Mouse (Mus musculus): ENCODE data around the gene Tmem201. TPM values are rescaled to one million over a fixed set of nuclear protein-coding genes. Genes with fewer than 3 reads are reported as not detected.
A peak's percentile ranks its signal among the peaks of the same experiment; 100 is the strongest.
"Not testable (repeated sequence)": the region's sequence is repeated elsewhere in the genome, so short reads cannot be mapped to it uniquely, and the experiment has no call there.

Tmem201 gene
- total and polyA plus RNA-seq, 2 experiments from 2014 or later = 48.5 to 67.8 TPM

DNA sequence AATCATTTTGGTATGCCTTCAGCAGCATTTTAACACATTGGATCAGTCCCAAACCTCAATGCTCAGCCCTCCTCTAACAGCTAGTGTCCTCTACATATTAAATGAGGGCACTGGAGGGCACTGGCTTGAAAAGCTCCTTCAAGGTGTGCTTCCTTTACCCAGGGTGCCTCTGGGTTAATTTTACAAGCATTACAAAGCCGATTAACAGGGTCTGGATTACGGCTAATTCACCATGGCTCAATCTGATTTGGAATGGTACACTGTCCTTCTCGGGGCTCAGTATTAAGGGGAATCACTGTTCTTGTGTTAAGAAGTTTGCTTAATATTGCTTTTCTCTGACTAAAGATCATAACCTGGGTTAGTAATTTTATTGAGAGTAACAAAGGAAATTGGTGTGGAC lies 15.0 kb upstream of the Tmem201 start:
- H3K9ac ChIP-seq (replicated peaks; ENCODE audit: low read length, poor library complexity, severe bottlenecking) = no peak overlapping the region
- H3K9me3 ChIP-seq (ENCODE audit: low read length) = no peaks in the 10 kb centered on the region
- no peak overlapping the region for H3K27ac ChIP-seq (ENCODE audit: low read depth, low read length)
- no peak overlapping the region for H3K4me2 ChIP-seq (ENCODE audit: low read depth, low read length, poor library complexity, severe bottlenecking)
- no peaks in the 10 kb centered on the region for H3K27me3 ChIP-seq (ENCODE audit: insufficient read depth, low read length)
- H3K4me1 ChIP-seq (ENCODE audit: insufficient read depth, low read length) = no peaks in the 10 kb centered on the region
- no peak for DNase-seq (ENCODE audit: low spot score)
- no peak for TF ChIP-seq CTCF (IDR thresholded peaks at IDR 0.05)
- no peak overlapping the region for H3K4me3 ChIP-seq (ENCODE audit: low read depth, low read length)
- WGBS = 29% methylated on average over 3 of the region's 3 CpGs
- no peak for ATAC-seq (ENCODE audit: low FRiP score)
- H3K36me3 ChIP-seq (ENCODE audit: insufficient read depth, low read length) = 0 out of 2 replicates have a peak, but pooled peaks cover 14% of the 10 kb centered on the region

DNA sequence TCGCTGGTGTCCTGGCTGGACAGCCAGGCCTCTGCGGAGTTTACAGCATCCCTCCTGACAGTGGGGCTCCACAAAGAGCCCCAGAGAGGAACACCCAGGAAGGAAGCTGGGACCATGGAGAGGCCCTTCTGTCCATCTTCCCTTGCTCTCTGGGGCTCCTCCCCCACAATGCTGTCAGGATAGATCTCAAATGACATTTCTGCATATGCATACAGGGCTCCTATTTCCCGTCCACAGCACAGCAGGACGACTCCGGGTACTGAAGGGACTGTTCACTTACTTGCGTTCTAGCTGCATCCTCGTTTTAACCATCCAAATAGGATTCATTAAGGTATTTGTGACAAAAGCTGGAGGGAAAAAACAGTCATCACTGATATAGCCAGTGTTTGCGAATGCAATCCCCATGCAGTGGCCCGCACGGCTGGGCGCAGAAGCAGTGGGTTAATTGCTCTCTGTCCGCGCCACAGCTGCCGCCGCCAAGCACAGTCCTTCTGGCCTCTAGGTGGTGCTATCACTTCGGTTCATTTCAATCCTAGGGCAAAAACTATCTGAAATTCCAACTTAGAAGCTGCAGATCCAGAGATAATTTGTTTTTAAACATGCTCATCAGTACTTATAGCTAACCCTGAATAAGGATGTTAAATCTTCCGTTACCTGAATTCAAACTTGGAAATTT lies 14.4 kb upstream of the Tmem201 start:
- Histone ChIP-seq H3K27ac (ENCODE audit: low read depth, low read length) (no peak overlapping the region), H3K9me3 (ENCODE audit: low read length) (no peaks in the 10 kb centered on the region), H3K36me3 (ENCODE audit: insufficient read depth, low read length) (0 out of 2 replicates have a peak, but pooled peaks cover 14% of the 10 kb centered on the region), H3K4me3 (ENCODE audit: low read depth, low read length) (no peak overlapping the region), H3K27me3 (ENCODE audit: insufficient read depth, low read length) (no peaks in the 10 kb centered on the region), H3K9ac (replicated peaks; ENCODE audit: low read length, poor library complexity, severe bottlenecking) (no peak overlapping the region), H3K4me2 (ENCODE audit: low read depth, low read length, poor library complexity, severe bottlenecking) (no peak overlapping the region), H3K4me1 (ENCODE audit: insufficient read depth, low read length) (no peaks in the 10 kb centered on the region)
- peak; percentile 84 for TF ChIP-seq CTCF (IDR thresholded peaks at IDR 0.05)
- peak; percentile 79 for DNase-seq (ENCODE audit: low spot score)
- no peak for ATAC-seq (ENCODE audit: low FRiP score)
- 19% methylated on average over 17 of the region's 17 CpGs for WGBS

DNA sequence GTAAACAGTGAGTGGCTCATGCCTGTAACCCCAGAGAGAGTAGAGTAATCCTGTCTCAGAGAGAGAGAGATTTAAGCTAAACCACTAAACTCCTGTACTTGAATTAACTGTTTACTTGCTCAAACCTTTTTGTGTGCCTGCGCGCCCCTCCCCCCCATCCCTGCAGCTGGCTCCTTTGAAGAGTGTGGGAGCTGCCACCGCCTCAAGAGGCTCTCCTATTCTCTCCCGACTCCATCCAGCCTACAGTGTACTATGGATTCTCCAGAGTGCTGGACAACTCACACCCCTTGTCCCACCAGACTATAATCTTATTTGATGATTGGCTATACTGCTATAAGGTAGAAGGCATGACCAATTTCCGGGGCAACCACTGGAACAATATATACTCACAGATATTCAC lies 12.8 kb upstream of the Tmem201 start:
- DNase-seq (ENCODE audit: low spot score) (no peak), ATAC-seq (ENCODE audit: low FRiP score) (no peak)
- 31% methylated on average over 5 of the region's 5 CpGs for WGBS
- no peaks in the 10 kb centered on the region for H3K27me3 ChIP-seq (ENCODE audit: insufficient read depth, low read length)
- H3K9ac ChIP-seq (replicated peaks; ENCODE audit: low read length, poor library complexity, severe bottlenecking) = no peak overlapping the region
- no peak for TF ChIP-seq CTCF (IDR thresholded peaks at IDR 0.05)
- no peak overlapping the region for H3K4me3 ChIP-seq (ENCODE audit: low read depth, low read length)
- no peak overlapping the region for H3K4me2 ChIP-seq (ENCODE audit: low read depth, low read length, poor library complexity, severe bottlenecking)
- H3K4me1 ChIP-seq (ENCODE audit: insufficient read depth, low read length) = no peaks in the 10 kb centered on the region
- no peak overlapping the region for H3K27ac ChIP-seq (ENCODE audit: low read depth, low read length)
- H3K36me3 ChIP-seq (ENCODE audit: insufficient read depth, low read length) = 0 out of 2 replicates have a peak, but pooled peaks cover 12% of the 10 kb centered on the region
- no peaks in the 10 kb centered on the region for H3K9me3 ChIP-seq (ENCODE audit: low read length)

DNA sequence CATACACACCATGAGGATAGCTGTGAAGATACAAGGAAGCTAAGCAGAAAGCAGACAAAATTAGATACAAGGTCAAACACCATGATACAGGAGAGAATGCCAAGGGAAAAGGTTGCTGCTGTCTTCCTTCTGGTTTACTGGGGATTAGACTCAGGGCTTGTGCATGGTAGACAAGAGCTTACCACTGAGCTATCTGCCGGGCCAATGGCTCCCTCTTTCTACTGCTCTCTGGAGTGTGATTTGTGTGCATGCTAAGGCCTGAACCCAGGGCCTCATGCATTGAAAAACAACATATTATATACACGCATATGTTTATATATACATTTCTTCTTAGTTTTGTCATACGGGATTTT lies 11.8 kb upstream of the Tmem201 start:
- not testable (repeated sequence) for H3K9me3 ChIP-seq (ENCODE audit: low read length); H3K9ac ChIP-seq (replicated peaks; ENCODE audit: low read length, poor library complexity, severe bottlenecking); H3K4me3 ChIP-seq (ENCODE audit: low read depth, low read length); H3K4me1 ChIP-seq (ENCODE audit: insufficient read depth, low read length); H3K4me2 ChIP-seq (ENCODE audit: low read depth, low read length, poor library complexity, severe bottlenecking); H3K27me3 ChIP-seq (ENCODE audit: insufficient read depth, low read length); ATAC-seq (ENCODE audit: low FRiP score); H3K27ac ChIP-seq (ENCODE audit: low read depth, low read length); DNase-seq (ENCODE audit: low spot score)
- 93% methylated on average over 3 of the region's 3 CpGs for WGBS
- peaks cover 16% of the 10 kb centered on the region for H3K36me3 ChIP-seq (ENCODE audit: insufficient read depth, low read length)

DNA sequence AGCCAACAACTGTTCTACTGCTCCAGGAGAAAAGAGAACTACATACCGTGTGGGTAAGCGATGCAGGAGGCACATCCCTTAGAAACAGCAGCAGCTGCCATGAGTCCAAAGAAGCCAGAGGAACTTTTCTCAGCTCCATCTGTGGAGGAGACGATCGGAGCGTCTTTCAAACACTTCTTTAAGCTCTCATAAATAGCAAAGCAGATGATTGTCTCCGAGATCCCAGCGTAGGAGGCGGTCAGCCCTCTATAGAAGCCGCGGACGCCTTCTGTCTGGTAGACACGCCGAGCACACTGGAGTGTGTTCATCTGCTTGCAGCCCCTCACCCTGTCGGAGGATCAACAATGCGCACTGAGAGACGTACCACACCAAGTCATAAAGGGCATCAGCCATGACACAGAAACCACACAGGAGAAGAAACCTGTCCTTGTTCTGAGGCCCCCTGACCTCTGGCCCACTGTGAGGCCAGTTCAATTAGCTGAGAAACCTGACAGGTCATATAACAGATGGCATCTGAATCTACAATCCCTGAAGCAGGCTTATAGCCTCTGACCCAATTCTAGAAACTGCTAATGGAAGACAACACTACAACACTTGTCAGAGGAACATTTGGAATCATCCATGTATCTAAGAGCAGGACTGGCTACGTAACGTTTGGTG lies 11.3 kb upstream of the Tmem201 start:
- H3K27me3 ChIP-seq (ENCODE audit: insufficient read depth, low read length) = no peaks in the 10 kb centered on the region
- H3K36me3 ChIP-seq (ENCODE audit: insufficient read depth, low read length) = peaks cover 16% of the 10 kb centered on the region
- H3K9me3 ChIP-seq (ENCODE audit: low read length) = no peaks in the 10 kb centered on the region
- H3K9ac ChIP-seq (replicated peaks; ENCODE audit: low read length, poor library complexity, severe bottlenecking) = no peak overlapping the region
- WGBS = 92% methylated on average over 18 of the region's 18 CpGs
- no peak overlapping the region for H3K4me2 ChIP-seq (ENCODE audit: low read depth, low read length, poor library complexity, severe bottlenecking)
- DNase-seq (ENCODE audit: low spot score) (no peak), ATAC-seq (ENCODE audit: low FRiP score) (no peak)
- TF ChIP-seq CTCF (IDR thresholded peaks at IDR 0.05) = no peak
- H3K4me3 ChIP-seq (ENCODE audit: low read depth, low read length) = no peak overlapping the region
- no peaks in the 10 kb centered on the region for H3K4me1 ChIP-seq (ENCODE audit: insufficient read depth, low read length)
- H3K27ac ChIP-seq (ENCODE audit: low read depth, low read length) = no peak overlapping the region

DNA sequence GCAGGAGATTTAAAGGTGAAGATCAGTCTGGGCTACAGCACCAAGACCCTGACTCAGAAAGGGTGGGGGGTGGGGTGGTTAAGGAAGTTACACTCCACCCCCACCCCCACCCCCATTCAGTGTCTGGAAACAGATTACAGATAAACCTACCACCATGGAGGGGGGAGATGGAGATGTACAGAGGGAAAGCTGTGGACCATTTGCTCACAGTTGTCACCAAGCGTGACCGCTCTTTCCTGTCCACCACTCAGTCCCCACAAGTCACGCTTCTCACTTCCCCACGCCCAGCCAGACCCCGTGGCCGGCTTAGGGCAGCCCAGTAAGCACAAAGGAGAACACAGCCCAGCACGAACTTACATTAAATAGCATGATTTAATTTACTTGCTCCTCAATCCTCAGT lies 6.3 kb upstream of the Tmem201 start:
- Histone ChIP-seq H3K9me3 (ENCODE audit: low read length) (no peaks in the 10 kb centered on the region), H3K9ac (replicated peaks; ENCODE audit: low read length, poor library complexity, severe bottlenecking) (no peak overlapping the region), H3K4me3 (ENCODE audit: low read depth, low read length) (no peak overlapping the region), H3K36me3 (ENCODE audit: insufficient read depth, low read length) (peaks cover 24% of the 10 kb centered on the region), H3K4me2 (ENCODE audit: low read depth, low read length, poor library complexity, severe bottlenecking) (no peak overlapping the region), H3K27ac (ENCODE audit: low read depth, low read length) (no peak overlapping the region), H3K27me3 (ENCODE audit: insufficient read depth, low read length) (no peaks in the 10 kb centered on the region), H3K4me1 (ENCODE audit: insufficient read depth, low read length) (no peaks in the 10 kb centered on the region)
- no peak for TF ChIP-seq CTCF (IDR thresholded peaks at IDR 0.05)
- ATAC-seq (ENCODE audit: low FRiP score) (no peak), DNase-seq (ENCODE audit: low spot score) (no peak)
- 87% methylated on average over 7 of the region's 7 CpGs for WGBS
